Mouse (Mus musculus): ENCODE data around the gene Ptgfrn.

The Ptgfrn gene

GRCm38 (mm10) chr3:101110043-101110837, at the start of gene Ptgfrn:
Gene Ptgfrn (minus strand): TSS chr3:101110278.
- DNase-seq (ENCODE audit: low read depth), result peak; percentile 54

- DNase-seq (ENCODE audit: low read depth), result no peak
These were observed 49.6 kb upstream of the Ptgfrn start for GRCm38 (mm10) chr3:101159701-101160100.

GRCm38 (mm10) chr3:101154067-101154466, 44.0 kb upstream of the Ptgfrn start:
- DNase-seq (ENCODE audit: low read depth), result no peak

- no peak for DNase-seq (ENCODE audit: low read depth)
These were observed 43.3 kb upstream of the Ptgfrn start for GRCm38 (mm10) chr3:101153341-101153740.

- DNase-seq (ENCODE audit: low read depth), result no peak
These were observed 36.2 kb upstream of the Ptgfrn start for GRCm38 (mm10) chr3:101146126-101146772.

GRCm38 (mm10) chr3:101145292-101146046, 35.4 kb upstream of the Ptgfrn start:
- peak; percentile 26 for DNase-seq (ENCODE audit: low read depth)

GRCm38 (mm10) chr3:101144366-101144948, 34.4 kb upstream of the Ptgfrn start:
- DNase-seq (ENCODE audit: low read depth), result no peak

GRCm38 (mm10) chr3:101143465-101143864, 33.4 kb upstream of the Ptgfrn start:
- DNase-seq (ENCODE audit: low read depth), result no peak

GRCm38 (mm10) chr3:101141864-101142263, 31.8 kb upstream of the Ptgfrn start:
- DNase-seq (ENCODE audit: low read depth), result no peak

GRCm38 (mm10) chr3:101139958-101140357, 29.9 kb upstream of the Ptgfrn start:
- DNase-seq (ENCODE audit: low read depth), result no peak

GRCm38 (mm10) chr3:101136483-101136882, 26.4 kb upstream of the Ptgfrn start:
- no peak for DNase-seq (ENCODE audit: low read depth)

- no peak for DNase-seq (ENCODE audit: low read depth)
These were observed 24.8 kb upstream of the Ptgfrn start for GRCm38 (mm10) chr3:101134861-101135260.

GRCm38 (mm10) chr3:101132981-101133380, 22.9 kb upstream of the Ptgfrn start:
- no peak for DNase-seq (ENCODE audit: low read depth)

GRCm38 (mm10) chr3:101131772-101132171, 21.7 kb upstream of the Ptgfrn start:
- DNase-seq (ENCODE audit: low read depth), result no peak

- no peak for DNase-seq (ENCODE audit: low read depth)
These were observed 20.4 kb upstream of the Ptgfrn start for GRCm38 (mm10) chr3:101130526-101130925.

- DNase-seq (ENCODE audit: low read depth), result no peak
These were observed 19.5 kb upstream of the Ptgfrn start for GRCm38 (mm10) chr3:101129620-101130019.

GRCm38 (mm10) chr3:101129090-101129489, 19.0 kb upstream of the Ptgfrn start:
- DNase-seq (ENCODE audit: low read depth), result no peak

- no peak for DNase-seq (ENCODE audit: low read depth)
These were observed 17.7 kb upstream of the Ptgfrn start for GRCm38 (mm10) chr3:101127766-101128165.

- no peak for DNase-seq (ENCODE audit: low read depth)
These were observed 14.6 kb upstream of the Ptgfrn start for GRCm38 (mm10) chr3:101124716-101125115.

GRCm38 (mm10) chr3:101122479-101122878, 12.4 kb upstream of the Ptgfrn start:
- no peak for DNase-seq (ENCODE audit: low read depth)

- no peak for DNase-seq (ENCODE audit: low read depth)
These were observed 7.7 kb upstream of the Ptgfrn start for GRCm38 (mm10) chr3:101117774-101118173.

GRCm38 (mm10) chr3:101117386-101117749, 7.3 kb upstream of the Ptgfrn start:
- no peak for DNase-seq (ENCODE audit: low read depth)
